Mouse (Mus musculus): ENCODE results near the gene Dstyk. TPM values are rescaled to one million over a fixed set of nuclear protein-coding genes. Genes with fewer than 3 reads are reported as not detected.
A peak's percentile ranks its signal among the peaks of the same experiment; 100 is the strongest.
"Not testable (repeated sequence)": the region's sequence is repeated elsewhere in the genome, so short reads cannot be mapped to it uniquely, and the experiment has no call there.

Dstyk gene
- polyA plus RNA-seq, 1 experiment from 2014 or later, result 11.4 TPM

DNA sequence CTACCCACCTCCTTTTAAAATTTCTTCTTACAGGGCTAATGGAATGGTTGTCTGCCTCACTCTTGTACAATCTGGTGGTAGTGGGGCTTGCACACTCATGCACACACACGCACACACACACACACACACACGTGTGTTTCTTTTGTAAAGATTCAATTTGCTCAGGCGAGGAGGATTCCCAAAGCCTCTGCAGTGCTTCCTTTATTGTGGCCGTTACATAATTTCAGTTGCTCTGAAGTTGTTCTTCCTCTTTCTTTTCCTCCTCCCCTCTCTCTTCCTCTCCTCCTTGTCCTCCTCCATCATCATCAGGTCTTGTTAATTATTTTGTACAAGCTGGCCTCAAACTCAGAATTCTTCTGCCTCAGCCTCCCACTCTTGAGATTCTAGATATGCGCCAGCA is 20.0 kb downstream of the Dstyk start:
- no peak for ATAC-seq (replicated peaks; ENCODE audit: low FRiP score, low TSS enrichment, low read depth)
- no peak overlapping the region for H3K27ac ChIP-seq (ENCODE audit: low read depth)

DNA sequence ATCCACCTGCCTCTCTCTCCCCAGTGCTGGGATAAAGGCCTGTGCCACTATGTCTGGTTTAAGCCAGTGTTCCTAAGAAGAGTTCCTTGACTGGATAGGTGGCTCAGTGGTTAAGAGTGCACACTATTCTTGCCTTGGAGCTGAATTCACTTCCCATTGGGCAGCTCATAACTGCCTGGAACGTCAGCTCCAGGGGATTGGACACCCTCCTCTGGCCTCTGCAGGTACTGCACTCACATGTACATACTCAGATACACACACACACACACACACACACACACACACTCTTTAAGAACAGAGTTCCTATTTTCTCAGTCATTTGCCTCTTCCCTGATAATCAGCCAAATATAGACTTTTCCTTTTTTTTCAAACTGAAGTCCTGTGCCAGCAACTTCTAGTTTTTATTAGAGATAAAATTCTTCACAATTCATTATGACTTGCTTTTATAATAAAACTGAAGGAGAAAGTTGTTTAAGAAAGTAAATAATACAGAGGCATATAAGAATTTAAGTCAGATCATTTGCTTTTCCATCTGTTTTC is 23.6 kb downstream of the Dstyk start:
- no peak for ATAC-seq (replicated peaks; ENCODE audit: low FRiP score, low TSS enrichment, low read depth)
- Histone ChIP-seq H3K27ac (ENCODE audit: low read depth) (no peak overlapping the region), H3K36me3 (ENCODE audit: control insufficient read depth, insufficient read depth, low read length) (peaks cover 46% of the 10 kb centered on the region), H3K9ac (ENCODE audit: low read length) (no peak overlapping the region), H3K9me3 (ENCODE audit: control insufficient read depth, low read length) (no peaks in the 10 kb centered on the region), H3K4me2 (ENCODE audit: low read length) (no peak overlapping the region), H3K4me3 (ENCODE audit: low read depth, low read length) (no peak overlapping the region), H3K27me3 (replicated peaks; ENCODE audit: control insufficient read depth, insufficient read depth, low read length) (no peaks in the 10 kb centered on the region), H3K4me1 (replicated peaks; ENCODE audit: control insufficient read depth, insufficient read depth, low read length) (no peaks in the 10 kb centered on the region)
- DNase-seq (ENCODE audit: low spot score), result no peak
- 77% methylated on average over 1 of the region's 1 CpGs for WGBS

More for the DNA sequence above, 20.0 kb downstream of the Dstyk start:
- 83% methylated on average over 5 of the region's 5 CpGs for WGBS
- H3K9me3 ChIP-seq (ENCODE audit: control insufficient read depth, low read length), result no peaks in the 10 kb centered on the region
- no peak overlapping the region for H3K9ac ChIP-seq (ENCODE audit: low read length)
- no peak overlapping the region for H3K4me2 ChIP-seq (ENCODE audit: low read length)
- no peaks in the 10 kb centered on the region for H3K4me1 ChIP-seq (replicated peaks; ENCODE audit: control insufficient read depth, insufficient read depth, low read length)
- peaks cover 46% of the 10 kb centered on the region for H3K36me3 ChIP-seq (ENCODE audit: control insufficient read depth, insufficient read depth, low read length)
- no peak for DNase-seq (ENCODE audit: low spot score)
- H3K27me3 ChIP-seq (replicated peaks; ENCODE audit: control insufficient read depth, insufficient read depth, low read length), result no peaks in the 10 kb centered on the region
- no peak overlapping the region for H3K4me3 ChIP-seq (ENCODE audit: low read depth, low read length)

GRCm38 (mm10) chr1:132449742-132450141 is 32.4 kb downstream of the Dstyk start:
- H3K9ac ChIP-seq (ENCODE audit: low read length), result no peak overlapping the region
- no peak overlapping the region for H3K4me3 ChIP-seq (ENCODE audit: low read depth, low read length)
- no peak overlapping the region for H3K4me2 ChIP-seq (ENCODE audit: low read length)
- no peak for DNase-seq (ENCODE audit: low spot score)
- no peak for ATAC-seq (replicated peaks; ENCODE audit: low FRiP score, low TSS enrichment, low read depth)
- no peaks in the 10 kb centered on the region for H3K9me3 ChIP-seq (ENCODE audit: control insufficient read depth, low read length)
- H3K27ac ChIP-seq (ENCODE audit: low read depth), result no peak overlapping the region
- WGBS, result 93% methylated on average over 7 of the region's 7 CpGs
- peaks cover 53% of the 10 kb centered on the region for H3K36me3 ChIP-seq (ENCODE audit: control insufficient read depth, insufficient read depth, low read length)
- H3K27me3 ChIP-seq (replicated peaks; ENCODE audit: control insufficient read depth, insufficient read depth, low read length), result no peaks in the 10 kb centered on the region
- no peaks in the 10 kb centered on the region for H3K4me1 ChIP-seq (replicated peaks; ENCODE audit: control insufficient read depth, insufficient read depth, low read length)

DNA sequence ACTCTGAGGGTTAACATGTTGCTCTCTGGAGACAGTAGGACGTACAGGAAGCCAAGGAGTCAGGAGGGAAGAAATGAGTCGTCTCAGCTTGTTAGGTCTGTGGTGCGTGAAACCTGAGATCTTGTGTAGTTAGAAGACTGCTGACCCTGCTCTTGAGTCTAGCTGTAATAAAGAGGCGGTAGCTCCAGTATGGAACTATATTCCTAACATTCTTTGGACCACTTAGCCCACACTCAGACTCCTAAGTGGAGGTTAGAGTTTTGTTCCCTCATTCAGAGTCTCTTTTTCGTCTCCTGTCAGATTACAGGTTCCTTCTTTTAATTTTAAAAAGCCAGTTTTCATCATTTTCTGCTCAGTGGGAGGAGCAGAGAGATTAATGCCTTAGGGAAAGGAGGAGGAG is 47.3 kb downstream of the Dstyk start:
- WGBS, result 78% methylated on average over 5 of the region's 5 CpGs
- no peak for ATAC-seq (replicated peaks; ENCODE audit: low FRiP score, low TSS enrichment, low read depth)

GRCm38 (mm10) chr1:132468926-132469325 is 51.6 kb downstream of the Dstyk start:
- Histone ChIP-seq H3K9me3 (ENCODE audit: control insufficient read depth, low read length) (no peaks in the 10 kb centered on the region), H3K36me3 (ENCODE audit: control insufficient read depth, insufficient read depth, low read length) (peaks cover 25% of the 10 kb centered on the region), H3K27ac (ENCODE audit: low read depth) (no peak overlapping the region), H3K4me3 (ENCODE audit: low read depth, low read length) (no peak overlapping the region), H3K4me1 (replicated peaks; ENCODE audit: control insufficient read depth, insufficient read depth, low read length) (peaks cover 5% of the 10 kb centered on the region; the same call in 1 of the 2 replicates), H3K4me2 (ENCODE audit: low read length) (no peak overlapping the region), H3K9ac (ENCODE audit: low read length) (no peak overlapping the region), H3K27me3 (replicated peaks; ENCODE audit: control insufficient read depth, insufficient read depth, low read length) (no peaks in the 10 kb centered on the region)
- DNase-seq (ENCODE audit: low spot score), result peak; percentile 48
- no peak for ATAC-seq (replicated peaks; ENCODE audit: low FRiP score, low TSS enrichment, low read depth)

More for the DNA sequence above, 47.3 kb downstream of the Dstyk start:
- no peak overlapping the region for H3K27ac ChIP-seq (ENCODE audit: low read depth)
- H3K27me3 ChIP-seq (replicated peaks; ENCODE audit: control insufficient read depth, insufficient read depth, low read length), result no peaks in the 10 kb centered on the region
- no peak overlapping the region for H3K9ac ChIP-seq (ENCODE audit: low read length)
- H3K4me3 ChIP-seq (ENCODE audit: low read depth, low read length), result no peak overlapping the region
- peak; percentile 2 for DNase-seq (ENCODE audit: low spot score)
- peaks cover 5% of the 10 kb centered on the region; the same call in 1 of the 2 replicates for H3K4me1 ChIP-seq (replicated peaks; ENCODE audit: control insufficient read depth, insufficient read depth, low read length)
- no peak overlapping the region for H3K4me2 ChIP-seq (ENCODE audit: low read length)
- no peaks in the 10 kb centered on the region for H3K9me3 ChIP-seq (ENCODE audit: control insufficient read depth, low read length)
- peaks cover 46% of the 10 kb centered on the region for H3K36me3 ChIP-seq (ENCODE audit: control insufficient read depth, insufficient read depth, low read length)

DNA sequence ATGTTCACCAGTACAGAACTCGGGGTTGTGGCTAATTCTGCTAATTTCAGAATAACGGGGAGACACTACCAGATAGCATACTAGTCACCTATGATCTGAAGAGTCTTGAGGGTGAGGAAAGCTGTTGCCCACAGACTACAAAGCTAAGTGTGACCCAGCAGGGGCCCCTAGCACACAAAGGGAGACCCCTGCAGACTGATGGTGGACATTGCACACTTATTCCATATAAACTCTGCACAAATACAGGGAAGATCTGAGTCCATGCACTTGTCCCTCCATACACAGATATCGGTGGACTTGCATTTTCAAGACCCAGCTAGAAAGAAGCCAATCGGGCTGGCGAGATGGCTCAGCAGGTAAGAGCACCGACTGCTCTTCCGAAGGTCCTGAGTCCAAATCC is 52.2 kb downstream of the Dstyk start:
- ATAC-seq (replicated peaks; ENCODE audit: low FRiP score, low TSS enrichment, low read depth) (no peak), DNase-seq (ENCODE audit: low spot score) (peak; percentile 44)
- H3K27me3 ChIP-seq (replicated peaks; ENCODE audit: control insufficient read depth, insufficient read depth, low read length), result no peaks in the 10 kb centered on the region
- H3K9ac ChIP-seq (ENCODE audit: low read length), result no peak overlapping the region
- H3K4me1 ChIP-seq (replicated peaks; ENCODE audit: control insufficient read depth, insufficient read depth, low read length), result peaks cover 5% of the 10 kb centered on the region; the same call in 1 of the 2 replicates
- no peaks in the 10 kb centered on the region for H3K9me3 ChIP-seq (ENCODE audit: control insufficient read depth, low read length)
- 93% methylated on average over 7 of the region's 7 CpGs for WGBS
- H3K4me2 ChIP-seq (ENCODE audit: low read length), result no peak overlapping the region
- no peak overlapping the region for H3K27ac ChIP-seq (ENCODE audit: low read depth)
- no peak overlapping the region for H3K4me3 ChIP-seq (ENCODE audit: low read depth, low read length)
- H3K36me3 ChIP-seq (ENCODE audit: control insufficient read depth, insufficient read depth, low read length), result peaks cover 19% of the 10 kb centered on the region

GRCm38 (mm10) chr1:132470031-132470430 is 52.7 kb downstream of the Dstyk start:
- not testable (repeated sequence) for H3K4me2 ChIP-seq (ENCODE audit: low read length); H3K9me3 ChIP-seq (ENCODE audit: control insufficient read depth, low read length); H3K4me1 ChIP-seq (replicated peaks; ENCODE audit: control insufficient read depth, insufficient read depth, low read length); H3K9ac ChIP-seq (ENCODE audit: low read length); ATAC-seq (replicated peaks; ENCODE audit: low FRiP score, low TSS enrichment, low read depth); H3K4me3 ChIP-seq (ENCODE audit: low read depth, low read length); H3K27ac ChIP-seq (ENCODE audit: low read depth); H3K27me3 ChIP-seq (replicated peaks; ENCODE audit: control insufficient read depth, insufficient read depth, low read length)
- 100% methylated on average over 1 of the region's 1 CpGs for WGBS
- H3K36me3 ChIP-seq (ENCODE audit: control insufficient read depth, insufficient read depth, low read length), result peaks cover 14% of the 10 kb centered on the region
- DNase-seq (ENCODE audit: low spot score), result peak; percentile 13

DNA sequence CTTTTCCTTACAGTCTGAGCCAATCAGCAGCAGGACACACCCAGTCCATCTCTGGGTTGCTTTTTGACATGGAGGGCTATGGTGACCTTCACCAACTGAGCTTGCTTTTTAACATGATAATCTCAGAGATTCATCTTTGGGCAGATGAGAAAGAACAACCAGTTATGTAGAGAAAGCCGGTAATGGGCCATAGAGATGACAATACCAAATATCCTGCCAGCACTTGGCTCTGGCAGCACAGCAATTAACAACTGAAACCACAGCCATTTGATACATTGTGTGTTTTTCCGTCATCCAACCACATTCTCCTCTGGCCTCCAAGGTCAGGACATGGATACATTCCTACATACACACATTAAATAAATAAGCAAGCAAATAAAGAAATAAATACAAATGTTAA is 53.7 kb downstream of the Dstyk start:
- no peak overlapping the region for H3K9ac ChIP-seq (ENCODE audit: low read length)
- peaks cover 8% of the 10 kb centered on the region; the same call in 1 of the 2 replicates for H3K36me3 ChIP-seq (ENCODE audit: control insufficient read depth, insufficient read depth, low read length)
- H3K4me1 ChIP-seq (replicated peaks; ENCODE audit: control insufficient read depth, insufficient read depth, low read length), result peaks cover 5% of the 10 kb centered on the region; the same call in 1 of the 2 replicates
- no peaks in the 10 kb centered on the region for H3K27me3 ChIP-seq (replicated peaks; ENCODE audit: control insufficient read depth, insufficient read depth, low read length)
- no peak overlapping the region for H3K4me3 ChIP-seq (ENCODE audit: low read depth, low read length)
- DNase-seq (ENCODE audit: low spot score) (peak; percentile 10), ATAC-seq (replicated peaks; ENCODE audit: low FRiP score, low TSS enrichment, low read depth) (no peak)
- WGBS, result 91% methylated on average over 2 of the region's 2 CpGs
- H3K27ac ChIP-seq (ENCODE audit: low read depth), result no peak overlapping the region
- H3K9me3 ChIP-seq (ENCODE audit: control insufficient read depth, low read length), result no peaks in the 10 kb centered on the region
- no peak overlapping the region for H3K4me2 ChIP-seq (ENCODE audit: low read length)

GRCm38 (mm10) chr1:132471499-132471898 is 54.1 kb downstream of the Dstyk start:
- H3K4me3 ChIP-seq (ENCODE audit: low read depth, low read length), result no peak overlapping the region
- H3K27ac ChIP-seq (ENCODE audit: low read depth), result no peak overlapping the region
- no peaks in the 10 kb centered on the region for H3K9me3 ChIP-seq (ENCODE audit: control insufficient read depth, low read length)
- H3K4me1 ChIP-seq (replicated peaks; ENCODE audit: control insufficient read depth, insufficient read depth, low read length), result peaks cover 5% of the 10 kb centered on the region; the same call in 1 of the 2 replicates
- H3K4me2 ChIP-seq (ENCODE audit: low read length), result no peak overlapping the region
- WGBS, result 88% methylated on average over 5 of the region's 5 CpGs
- H3K9ac ChIP-seq (ENCODE audit: low read length), result no peak overlapping the region
- no peak for ATAC-seq (replicated peaks; ENCODE audit: low FRiP score, low TSS enrichment, low read depth)
- peaks cover 5% of the 10 kb centered on the region; the same call in 1 of the 2 replicates for H3K36me3 ChIP-seq (ENCODE audit: control insufficient read depth, insufficient read depth, low read length)
- DNase-seq (ENCODE audit: low spot score), result peak; percentile 6
- H3K27me3 ChIP-seq (replicated peaks; ENCODE audit: control insufficient read depth, insufficient read depth, low read length), result no peaks in the 10 kb centered on the region
